Mouse (Mus musculus): Measurements from ENCODE around the gene Slc6a17. TPM values are rescaled to one million over a fixed set of nuclear protein-coding genes. Genes with fewer than 3 reads are reported as not detected.

Gene Slc6a17
- polyA plus RNA-seq, 1 experiment: 40.2 TPM

GRCm38 (mm10) chr3:107500301-107500700 is 17.5 kb downstream of the Slc6a17 start:
- TF ChIP-seq POLR2A (IDR thresholded peaks at IDR 0.05; ENCODE audit: borderline replicate concordance, extremely low read depth, insufficient read depth, insufficient read length, poor library complexity, severe bottlenecking): no peak
- no peak for TF ChIP-seq CTCF (IDR thresholded peaks at IDR 0.05; ENCODE audit: borderline replicate concordance, extremely low read depth, insufficient read depth, insufficient read length)
- DNase-seq (ENCODE audit: low read depth): no peak

DNA sequence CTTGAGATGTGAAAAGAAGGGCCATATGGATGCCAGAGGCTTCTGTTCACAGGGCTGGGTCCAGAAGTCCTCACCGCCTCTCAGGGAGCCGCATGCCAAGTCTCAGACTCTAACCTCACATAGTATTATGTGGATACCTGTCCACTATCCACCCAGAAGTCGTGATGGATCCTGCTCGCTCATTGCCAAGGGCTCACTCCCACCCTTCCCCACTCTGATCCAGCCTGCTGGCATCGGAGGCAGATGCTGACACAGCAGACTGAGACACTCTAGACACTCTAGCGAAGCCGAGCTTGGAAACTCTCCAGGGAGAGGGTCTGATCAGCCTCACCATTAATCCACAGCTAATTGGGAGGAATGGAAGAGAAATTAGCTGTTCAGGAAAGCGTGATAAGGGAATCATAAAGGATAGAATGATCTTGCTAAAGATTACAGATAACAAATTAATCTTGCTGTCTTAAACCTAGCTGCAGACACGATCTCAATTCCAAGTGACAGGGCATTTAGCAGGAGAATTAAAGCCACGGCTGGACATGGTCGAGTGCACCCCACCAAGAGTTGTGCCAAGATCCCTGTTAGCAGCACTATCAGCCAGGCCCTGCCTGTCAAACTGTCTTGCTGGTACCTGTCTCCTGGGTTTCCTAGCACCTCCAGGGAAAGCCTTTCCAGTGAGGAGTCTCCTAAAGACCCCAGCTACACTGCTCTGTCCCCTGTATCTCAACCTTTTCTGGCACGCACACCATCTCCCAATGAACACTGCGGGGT is 21.6 kb downstream of the Slc6a17 start:
- DNase-seq (ENCODE audit: low read depth): peak; percentile 92
- TF ChIP-seq POLR2A (IDR thresholded peaks at IDR 0.05; ENCODE audit: borderline replicate concordance, extremely low read depth, insufficient read depth, insufficient read length, poor library complexity, severe bottlenecking): no peak
- no peak for TF ChIP-seq CTCF (IDR thresholded peaks at IDR 0.05; ENCODE audit: borderline replicate concordance, extremely low read depth, insufficient read depth, insufficient read length)

GRCm38 (mm10) chr3:107495524-107495923 is 22.3 kb downstream of the Slc6a17 start:
- TF ChIP-seq POLR2A (IDR thresholded peaks at IDR 0.05; ENCODE audit: borderline replicate concordance, extremely low read depth, insufficient read depth, insufficient read length, poor library complexity, severe bottlenecking) (no peak), CTCF (IDR thresholded peaks at IDR 0.05; ENCODE audit: borderline replicate concordance, extremely low read depth, insufficient read depth, insufficient read length) (no peak)
- no peak for DNase-seq (ENCODE audit: low read depth)

- DNase-seq (ENCODE audit: low read depth): peak; percentile 97
- TF ChIP-seq POLR2A (IDR thresholded peaks at IDR 0.05; ENCODE audit: borderline replicate concordance, extremely low read depth, insufficient read depth, insufficient read length, poor library complexity, severe bottlenecking) (no peak), CTCF (IDR thresholded peaks at IDR 0.05; ENCODE audit: borderline replicate concordance, extremely low read depth, insufficient read depth, insufficient read length) (no peak)
Observed at GRCm38 (mm10) chr3:107491459-107491858, 26.4 kb downstream of the Slc6a17 start.

GRCm38 (mm10) chr3:107488637-107489036 is 29.2 kb downstream of the Slc6a17 start:
- TF ChIP-seq POLR2A (IDR thresholded peaks at IDR 0.05; ENCODE audit: borderline replicate concordance, extremely low read depth, insufficient read depth, insufficient read length, poor library complexity, severe bottlenecking): no peak
- TF ChIP-seq CTCF (IDR thresholded peaks at IDR 0.05; ENCODE audit: borderline replicate concordance, extremely low read depth, insufficient read depth, insufficient read length): no peak
- DNase-seq (ENCODE audit: low read depth): no peak

GRCm38 (mm10) chr3:107483290-107483689 is 34.5 kb downstream of the Slc6a17 start:
- TF ChIP-seq CTCF (IDR thresholded peaks at IDR 0.05; ENCODE audit: borderline replicate concordance, extremely low read depth, insufficient read depth, insufficient read length): peak; percentile 55; the same call in 1 of the 2 replicates
- TF ChIP-seq POLR2A (IDR thresholded peaks at IDR 0.05; ENCODE audit: borderline replicate concordance, extremely low read depth, insufficient read depth, insufficient read length, poor library complexity, severe bottlenecking): no peak
- peak; percentile 95 for DNase-seq (ENCODE audit: low read depth)

- DNase-seq (ENCODE audit: low read depth): no peak
- TF ChIP-seq CTCF (IDR thresholded peaks at IDR 0.05; ENCODE audit: borderline replicate concordance, extremely low read depth, insufficient read depth, insufficient read length) (no peak), POLR2A (IDR thresholded peaks at IDR 0.05; ENCODE audit: borderline replicate concordance, extremely low read depth, insufficient read depth, insufficient read length, poor library complexity, severe bottlenecking) (no peak)
Observed at GRCm38 (mm10) chr3:107480660-107481059, 37.2 kb downstream of the Slc6a17 start.

DNA sequence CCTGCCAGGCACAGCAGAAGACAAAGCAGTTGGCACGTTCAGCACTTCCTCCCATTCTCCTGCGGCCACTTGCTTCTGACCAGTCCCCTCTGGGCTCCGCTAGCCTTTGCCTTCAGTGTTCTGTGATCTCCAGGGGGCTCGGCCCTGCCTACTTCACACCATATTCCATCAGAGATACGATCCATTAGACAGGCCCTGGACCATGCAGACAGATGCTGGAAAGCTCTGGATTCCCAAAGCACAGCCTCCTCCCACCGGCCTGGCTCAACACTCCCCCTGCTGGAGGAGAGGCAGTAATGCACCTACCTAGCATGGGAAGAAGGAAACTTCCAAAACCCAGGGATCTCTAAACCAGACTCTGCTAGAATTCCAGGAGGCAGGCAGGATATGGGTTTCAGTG is 45.6 kb downstream of the Slc6a17 start:
- peak; percentile 77 for DNase-seq (ENCODE audit: low read depth)
- TF ChIP-seq CTCF (IDR thresholded peaks at IDR 0.05; ENCODE audit: borderline replicate concordance, extremely low read depth, insufficient read depth, insufficient read length) (peak; percentile 100), POLR2A (IDR thresholded peaks at IDR 0.05; ENCODE audit: borderline replicate concordance, extremely low read depth, insufficient read depth, insufficient read length, poor library complexity, severe bottlenecking) (no peak)

DNA sequence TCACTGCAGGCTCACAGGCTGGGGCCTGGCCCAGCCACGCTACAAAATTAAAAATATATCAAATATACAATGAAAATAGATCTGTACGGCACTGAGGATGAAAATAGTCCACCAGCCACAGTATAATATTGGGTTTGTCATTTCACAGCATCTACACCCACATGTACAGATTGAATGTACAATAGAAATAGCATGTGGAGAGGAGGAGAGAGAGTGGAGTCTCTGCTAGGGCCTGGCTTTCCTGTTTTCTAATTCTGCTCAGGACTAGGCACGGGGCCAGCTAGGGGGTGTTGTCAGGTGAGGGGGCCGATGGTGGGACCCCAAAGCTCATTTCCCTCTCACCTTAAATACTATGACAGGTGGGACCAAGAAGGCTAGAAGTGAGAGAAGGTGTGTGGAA is 48.8 kb downstream of the Slc6a17 start:
- TF ChIP-seq POLR2A (IDR thresholded peaks at IDR 0.05; ENCODE audit: borderline replicate concordance, extremely low read depth, insufficient read depth, insufficient read length, poor library complexity, severe bottlenecking): no peak
- TF ChIP-seq CTCF (IDR thresholded peaks at IDR 0.05; ENCODE audit: borderline replicate concordance, extremely low read depth, insufficient read depth, insufficient read length): no peak
- DNase-seq (ENCODE audit: low read depth): no peak

DNA sequence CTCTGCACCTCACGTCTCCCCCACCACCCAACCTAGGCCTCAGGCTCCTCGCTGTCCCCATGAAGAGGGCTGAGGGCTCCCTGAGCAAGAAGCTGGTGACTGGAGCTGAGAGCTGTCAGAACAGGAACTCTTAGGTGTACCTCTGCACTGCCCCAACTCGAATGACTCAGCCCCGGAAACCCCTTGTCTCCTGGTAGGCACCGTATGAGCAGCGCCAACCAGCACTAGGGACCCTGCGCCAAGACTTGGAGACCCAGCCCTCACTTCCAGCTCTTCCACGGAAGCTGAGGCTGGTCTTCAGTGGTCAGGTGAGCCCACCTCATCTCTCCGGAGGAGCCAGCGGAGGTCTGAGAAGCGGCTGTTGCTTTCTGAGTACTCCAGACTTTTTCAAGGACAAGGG is 49.7 kb downstream of the Slc6a17 start:
- TF ChIP-seq CTCF (IDR thresholded peaks at IDR 0.05; ENCODE audit: borderline replicate concordance, extremely low read depth, insufficient read depth, insufficient read length) (no peak), POLR2A (IDR thresholded peaks at IDR 0.05; ENCODE audit: borderline replicate concordance, extremely low read depth, insufficient read depth, insufficient read length, poor library complexity, severe bottlenecking) (no peak)
- DNase-seq (ENCODE audit: low read depth): no peak

GRCm38 (mm10) chr3:107466577-107466976 is 51.2 kb downstream of the Slc6a17 start:
- DNase-seq (ENCODE audit: low read depth): peak; percentile 82
- TF ChIP-seq POLR2A (IDR thresholded peaks at IDR 0.05; ENCODE audit: borderline replicate concordance, extremely low read depth, insufficient read depth, insufficient read length, poor library complexity, severe bottlenecking) (no peak), CTCF (IDR thresholded peaks at IDR 0.05; ENCODE audit: borderline replicate concordance, extremely low read depth, insufficient read depth, insufficient read length) (peak; percentile 93)

DNA sequence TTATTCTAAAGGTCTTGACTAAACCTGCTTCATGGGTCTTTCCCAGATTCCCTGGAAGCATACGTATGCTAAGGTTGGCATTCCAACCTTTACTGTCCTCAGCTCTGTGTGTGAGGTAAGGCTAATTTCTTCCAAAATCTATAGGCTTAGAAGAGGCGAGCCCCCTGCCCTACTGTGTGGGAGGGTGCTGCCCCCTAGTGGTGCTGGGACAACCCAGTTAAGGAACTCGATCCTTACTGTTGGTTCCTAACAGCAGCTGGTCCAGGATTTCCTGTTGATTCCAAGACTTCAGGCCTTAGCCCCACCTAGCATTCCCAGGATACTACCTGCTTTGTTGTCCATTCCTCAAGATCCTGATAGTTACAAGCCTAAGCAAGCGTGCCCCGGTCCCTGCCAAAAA is 55.7 kb downstream of the Slc6a17 start:
- peak; percentile 89 for DNase-seq (ENCODE audit: low read depth)
- TF ChIP-seq CTCF (IDR thresholded peaks at IDR 0.05; ENCODE audit: borderline replicate concordance, extremely low read depth, insufficient read depth, insufficient read length) (peak; percentile 95), POLR2A (IDR thresholded peaks at IDR 0.05; ENCODE audit: borderline replicate concordance, extremely low read depth, insufficient read depth, insufficient read length, poor library complexity, severe bottlenecking) (no peak)

All from brain, embryonic 14.5 days (tissue).